Mouse (Mus musculus) lung, adult 2 months (tissue): ENCODE measurements around the gene Sumo1.

ENCODE experiments used
- CTCF ChIP-seq: fragments of 200-500 bp; IDR thresholded peaks from 2 replicates; pipeline ENCODE4 v1.5.1; 2011; ENCODE audit warnings: mild to moderate bottlenecking, low read length, control low read depth; ENCODE audit not compliant: insufficient read depth
- POLR2A ChIP-seq: fragments of 200-500 bp; IDR thresholded peaks from 2 replicates; pipeline ENCODE4 v1.6.1; 2011; ENCODE audit warnings: low read depth, mild to moderate bottlenecking, control low read depth, low read length, borderline replicate concordance; ENCODE audit errors: extremely low read depth

- TF ChIP-seq POLR2A: no peak
- TF ChIP-seq CTCF: no peak
These were observed 17.3 kb downstream of the Sumo1 start for GRCm38 (mm10) chr1:59653243-59653911.
